Mouse (Mus musculus) gastrocnemius, postnatal 4 days (tissue): ENCODE measurements at regions not wholly inside any gene's neighbourhood (a gene's known extent, or its start where the extent isn't known, plus 50 kb on each side); places are given as distances from the start of the nearest gene placed in this dataset.

ENCODE experiments used
- DNase-seq, 2 experiments: peaks; one replicate each; pipeline ENCODE4 v3.0.0; 2021 to 2022; ENCODE audit warnings: low spot score in 2 of 2, mixed read lengths in 2 of 2

DNA sequence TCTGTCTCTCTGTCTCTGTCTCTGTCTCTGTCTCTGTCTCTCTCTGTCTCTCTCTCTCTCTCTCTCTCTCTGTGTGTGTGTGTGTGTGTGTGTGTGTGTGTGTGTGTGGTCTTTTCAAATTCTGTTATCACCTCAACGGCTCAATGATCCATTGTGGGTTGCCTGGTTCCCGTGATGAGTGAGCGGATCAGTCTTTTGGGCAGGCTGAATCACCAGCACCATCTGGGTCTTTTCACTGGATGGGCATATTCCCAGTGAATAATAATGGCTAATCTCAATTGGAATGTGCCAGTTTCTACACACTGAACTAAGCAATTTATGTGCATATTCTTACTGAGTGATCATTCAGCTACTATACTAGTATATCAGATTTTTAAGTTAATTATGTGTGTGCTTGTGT, 216.4 kb downstream of the Lmx1a start:
- DNase-seq = no peak

DNA sequence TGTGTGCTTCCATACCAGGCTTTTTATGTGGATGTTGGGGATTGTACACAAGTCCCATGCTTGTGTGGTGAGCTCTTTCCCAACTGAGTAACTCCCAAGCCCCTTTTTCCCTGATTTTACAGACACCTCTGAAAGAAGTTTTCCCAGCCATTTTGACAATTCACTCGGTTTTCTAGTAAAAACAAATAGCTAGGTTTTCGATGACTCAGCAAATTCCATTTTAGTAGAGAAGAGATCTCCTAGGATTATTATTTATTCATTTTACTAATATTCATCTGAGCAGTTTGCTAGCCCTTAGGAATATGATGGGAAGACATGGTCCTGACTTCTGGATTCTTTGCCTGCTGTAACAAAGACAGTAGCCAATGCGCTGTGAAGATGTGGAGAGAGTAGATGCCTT, 223.0 kb downstream of the Lmx1a start:
- no peak for DNase-seq

GRCm38 (mm10) chr1:167914982-167915561, 226.0 kb downstream of the Lmx1a start:
- DNase-seq = peak; percentile 63 to 82

DNA sequence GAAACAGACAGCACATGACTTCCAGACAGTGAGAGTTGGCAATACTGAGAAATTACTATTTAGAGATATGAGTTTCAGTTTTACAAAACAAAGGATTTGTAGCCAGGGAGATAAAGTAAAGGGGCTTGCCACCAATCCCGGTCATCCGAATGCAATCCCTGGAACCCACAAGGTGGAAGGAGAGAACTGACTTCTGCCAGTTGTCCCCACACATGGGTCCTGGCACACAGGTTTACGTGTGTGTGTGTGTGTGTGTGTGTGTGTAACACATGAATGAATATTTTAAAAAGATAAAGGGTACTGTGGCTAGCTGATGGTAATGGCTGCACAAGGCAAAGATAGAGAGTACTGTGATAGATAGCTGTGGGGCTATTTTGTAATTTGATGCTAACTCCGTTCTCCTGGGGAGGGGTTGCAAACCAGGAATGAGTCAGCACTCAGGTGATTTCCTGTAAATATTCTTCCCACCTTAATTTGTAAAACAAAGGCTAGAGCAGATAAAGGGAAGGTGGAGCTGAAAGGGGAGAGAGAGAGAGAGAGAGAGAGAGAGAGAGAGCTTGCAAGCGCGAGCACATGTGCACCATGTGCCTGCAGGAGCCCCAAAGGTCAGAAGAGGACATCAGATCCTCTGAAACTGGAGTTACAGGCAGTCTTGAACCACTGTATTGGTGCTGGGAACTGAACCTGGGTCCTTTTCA, 226.7 kb downstream of the Lmx1a start:
- no peak for DNase-seq

DNA sequence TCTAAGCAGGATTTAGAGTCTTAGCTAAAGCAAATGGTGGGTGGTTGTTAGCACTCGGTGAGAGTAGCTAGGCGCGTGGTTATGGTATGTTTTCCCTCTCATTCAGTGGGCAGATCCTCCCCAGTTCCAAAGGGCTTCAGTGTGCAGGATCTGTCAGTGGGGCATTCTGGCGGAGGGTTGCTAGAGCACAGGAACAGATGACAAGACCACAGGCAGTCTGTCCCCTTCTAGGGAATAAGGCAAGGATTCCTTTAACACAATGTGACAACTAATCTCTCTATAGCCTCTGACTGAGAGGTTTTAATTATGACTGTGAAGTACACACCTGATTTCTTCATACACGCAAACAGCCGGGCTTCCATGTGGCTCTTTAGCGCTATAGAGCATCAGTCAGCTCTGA, 233.9 kb downstream of the Lmx1a start:
- DNase-seq = no peak

- DNase-seq = no peak
Measured at GRCm38 (mm10) chr1:167928060-167928467, 239.0 kb downstream of the Lmx1a start.

DNA sequence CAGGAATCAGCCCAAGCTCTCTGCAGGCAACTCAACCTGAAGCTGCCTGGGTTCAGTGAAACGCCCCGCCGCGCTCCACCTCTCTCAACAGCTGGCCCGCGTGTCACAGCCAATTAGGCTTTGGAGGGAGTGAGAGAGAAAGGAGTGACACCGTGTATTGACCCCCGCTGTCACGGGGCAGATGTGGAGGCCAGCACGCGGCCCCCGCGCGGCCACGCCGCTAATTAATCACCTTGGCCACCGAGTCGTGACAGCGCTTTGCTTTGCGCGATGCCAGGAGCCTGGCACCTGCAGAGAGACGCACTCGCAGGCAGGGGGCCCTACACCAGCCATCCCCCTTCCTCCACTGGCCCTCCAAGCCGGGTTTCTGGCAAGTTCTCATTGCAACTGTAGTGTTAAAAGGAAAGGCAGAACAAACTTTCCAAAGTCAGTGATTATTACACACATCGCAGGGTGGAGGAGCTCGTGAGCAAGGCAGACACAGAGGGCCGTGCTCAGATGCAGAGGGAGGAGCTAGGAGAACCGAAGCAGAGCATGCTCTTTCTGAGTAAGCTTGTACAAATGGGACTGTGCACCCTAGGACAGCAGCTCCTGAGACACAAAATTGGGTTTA, 240.8 kb downstream of the Lmx1a start:
- DNase-seq = peak in 1 of 2 experiments; percentile 15

- DNase-seq = no peak
Measured at GRCm38 (mm10) chr1:167932088-167932487, 243.1 kb downstream of the Lmx1a start.

DNA sequence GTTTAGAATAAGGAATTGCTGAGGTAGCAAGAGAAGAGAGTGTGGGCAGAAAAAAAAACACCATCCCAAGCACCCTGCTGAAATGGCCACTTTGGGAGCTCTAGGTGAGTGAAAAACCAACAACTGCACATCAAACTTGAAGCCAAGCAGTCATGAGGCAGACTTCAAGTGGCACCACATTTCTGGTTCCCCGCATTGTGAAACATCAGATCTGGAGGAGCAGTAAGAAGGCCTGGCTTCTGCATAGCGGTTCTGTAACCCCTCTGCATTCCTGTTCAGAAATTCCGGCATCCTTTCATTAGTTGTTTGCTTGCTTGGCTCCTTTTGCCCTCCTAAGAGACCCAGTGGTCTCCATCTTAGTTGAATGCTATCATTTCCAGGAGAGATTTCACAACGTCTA, 247.7 kb downstream of the Lmx1a start:
- DNase-seq = no peak

DNA sequence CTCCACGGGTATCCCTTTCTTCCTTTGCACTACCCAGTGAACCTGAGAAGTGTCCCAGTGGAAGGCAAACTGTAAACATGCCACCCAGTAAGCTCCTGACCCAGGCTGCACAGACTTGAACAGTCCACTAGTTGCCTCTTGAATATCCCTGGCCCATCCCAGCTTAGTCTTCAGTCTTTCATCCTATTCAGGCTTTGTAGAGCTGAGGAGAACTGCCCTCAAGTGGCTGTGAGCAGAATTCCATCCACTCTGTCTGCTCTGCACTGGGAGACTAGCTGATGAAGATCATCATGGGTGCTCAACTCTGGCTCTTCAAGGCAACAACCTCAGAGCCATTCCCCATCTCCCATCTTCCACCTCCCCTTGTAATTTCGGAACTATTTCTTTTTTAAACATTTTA, 249.1 kb downstream of the Lmx1a start:
- no peak for DNase-seq

- no peak for DNase-seq
Measured at GRCm38 (mm10) chr1:167942037-167942470, 253.0 kb downstream of the Lmx1a start.

DNA sequence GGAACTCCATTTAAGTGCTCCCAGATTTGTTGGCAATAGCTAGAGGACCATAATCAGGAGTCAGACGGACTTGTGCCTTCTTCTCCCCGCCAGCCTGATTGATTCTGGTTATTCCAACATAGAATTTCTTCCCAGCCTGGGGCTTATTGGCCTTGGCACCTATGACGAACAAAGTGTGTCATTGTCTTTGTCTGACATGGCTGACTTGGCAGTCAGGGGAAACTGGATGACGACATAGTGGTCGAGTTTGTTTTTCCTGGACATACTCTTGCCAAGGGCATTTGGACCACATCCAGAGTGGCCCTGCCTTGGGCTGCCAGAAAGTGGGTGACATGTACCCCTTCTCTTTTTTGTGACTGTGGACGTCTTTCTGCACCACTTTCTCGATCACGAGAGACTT, 254.1 kb downstream of the Lmx1a start:
- DNase-seq = no peak

DNA sequence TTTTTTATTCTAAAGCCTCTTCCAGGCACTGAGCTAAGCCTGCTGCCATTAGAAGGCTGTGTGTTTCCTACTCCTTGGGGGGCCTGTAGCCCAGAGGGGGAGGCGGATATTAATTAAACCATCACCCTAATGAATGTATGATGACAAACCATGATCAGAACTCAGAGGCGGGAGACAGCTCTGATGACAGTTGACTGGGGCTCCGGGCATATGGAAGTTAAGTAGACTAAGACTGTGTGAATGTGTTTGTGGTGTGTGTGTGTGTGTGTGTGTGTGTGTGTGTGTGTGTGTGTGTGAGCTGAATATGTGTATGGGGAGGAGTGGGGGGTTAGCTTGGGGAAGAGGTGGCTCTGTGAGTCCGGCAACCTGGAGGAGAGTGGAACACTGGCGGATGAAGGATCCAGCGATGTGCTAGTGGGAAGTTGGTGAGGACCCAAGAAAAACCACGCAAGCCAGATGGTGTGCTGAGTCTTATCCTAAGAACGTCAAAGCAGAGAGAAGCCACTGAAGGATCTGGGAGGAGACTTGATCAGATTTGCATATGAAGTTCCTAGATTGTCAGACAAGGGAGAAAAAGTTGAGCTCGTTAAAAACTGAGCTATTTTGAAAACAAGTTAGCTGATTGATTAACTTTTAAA, 256.7 kb downstream of the Lmx1a start:
- DNase-seq = no peak

GRCm38 (mm10) chr1:167947866-167948265, 258.8 kb downstream of the Lmx1a start:
- DNase-seq = no peak

DNA sequence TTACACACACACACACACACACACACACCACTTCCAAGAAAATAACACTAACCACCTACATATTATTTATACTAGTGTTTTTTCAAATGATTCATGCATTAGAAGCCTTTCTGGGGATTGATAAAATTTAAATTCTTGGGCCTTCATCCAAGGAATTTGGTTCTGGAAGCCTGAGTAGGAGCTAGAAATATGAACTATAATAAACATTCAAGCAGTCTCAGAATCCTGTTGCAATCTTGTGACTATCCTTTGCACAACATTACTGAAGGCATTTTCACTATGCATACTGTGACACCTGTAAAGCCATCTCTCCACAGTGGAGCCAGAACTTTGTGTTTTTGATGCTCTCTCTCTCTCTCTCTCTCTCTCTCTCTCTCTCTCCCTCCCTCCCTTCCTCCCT, 262.7 kb downstream of the Lmx1a start:
- DNase-seq = no peak

DNA sequence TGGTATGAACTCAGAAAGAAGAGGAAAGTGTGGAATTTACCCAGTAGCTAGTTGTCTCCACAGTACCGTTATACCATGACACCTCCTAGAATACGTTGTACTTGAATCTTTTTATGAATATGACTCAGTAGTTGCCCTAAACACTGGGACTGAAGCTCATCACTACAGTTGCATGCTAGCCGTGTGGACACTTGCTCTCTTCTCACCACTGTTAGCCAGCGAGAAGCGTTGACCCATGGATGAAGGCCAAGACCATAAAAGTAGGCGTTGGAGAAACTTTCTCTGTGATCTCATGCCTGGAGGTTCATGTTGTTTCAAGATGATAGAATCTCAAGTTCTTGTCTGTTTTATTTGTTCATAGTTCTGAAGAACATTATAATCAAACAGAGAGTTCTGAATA, 269.5 kb downstream of the Lmx1a start:
- no peak for DNase-seq

DNA sequence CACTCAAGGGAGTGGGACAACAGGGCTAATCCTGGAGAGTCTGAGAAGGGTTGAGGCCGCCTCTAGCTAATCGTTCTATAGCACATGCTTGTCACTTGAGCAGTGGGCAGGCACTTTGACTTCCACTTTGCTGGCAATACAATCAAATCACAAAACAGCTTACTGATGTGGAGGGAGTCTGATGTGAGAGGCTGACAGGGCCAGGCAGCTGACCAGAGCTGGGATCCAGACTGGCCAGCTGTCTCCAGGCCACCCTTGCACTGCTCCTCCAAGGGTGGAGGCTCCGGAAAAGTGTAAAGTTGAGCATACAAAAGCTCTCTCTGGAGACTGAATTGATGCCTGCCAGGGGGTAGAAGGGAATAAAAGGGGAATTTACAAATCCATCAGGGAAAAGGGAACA, 280.5 kb downstream of the Lmx1a start:
- DNase-seq = no peak

- DNase-seq = no peak
Measured at GRCm38 (mm10) chr1:167969985-167970384, 280.9 kb downstream of the Lmx1a start.

GRCm38 (mm10) chr1:167976708-167977107, 287.7 kb downstream of the Lmx1a start:
- no peak for DNase-seq

- DNase-seq = no peak
Measured at GRCm38 (mm10) chr1:167979187-167979586, 290.1 kb downstream of the Lmx1a start.

- DNase-seq = no peak
Measured at GRCm38 (mm10) chr1:167979588-167979987, 290.6 kb downstream of the Lmx1a start.

DNA sequence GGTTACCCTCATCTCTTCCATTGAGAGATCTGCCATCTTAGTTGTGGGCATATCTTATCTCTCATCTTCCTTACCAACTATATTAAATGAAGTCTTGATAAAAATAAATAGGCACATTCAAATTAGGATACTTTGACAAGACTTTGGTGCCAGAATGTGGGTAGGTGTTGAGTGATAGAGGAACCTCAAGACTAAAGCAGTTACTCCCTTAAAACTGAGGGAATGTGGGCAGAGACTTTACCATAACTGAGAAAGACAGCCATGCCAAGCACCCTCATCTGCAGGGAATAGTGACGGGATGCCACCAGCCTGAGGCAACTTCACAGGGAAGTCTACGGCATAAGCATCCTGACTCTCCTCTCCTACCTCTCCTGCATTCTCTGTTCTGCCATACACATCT, 292.3 kb downstream of the Lmx1a start:
- no peak for DNase-seq
